Mouse (Mus musculus): ENCODE data around the gene Atp9a.

DNA sequence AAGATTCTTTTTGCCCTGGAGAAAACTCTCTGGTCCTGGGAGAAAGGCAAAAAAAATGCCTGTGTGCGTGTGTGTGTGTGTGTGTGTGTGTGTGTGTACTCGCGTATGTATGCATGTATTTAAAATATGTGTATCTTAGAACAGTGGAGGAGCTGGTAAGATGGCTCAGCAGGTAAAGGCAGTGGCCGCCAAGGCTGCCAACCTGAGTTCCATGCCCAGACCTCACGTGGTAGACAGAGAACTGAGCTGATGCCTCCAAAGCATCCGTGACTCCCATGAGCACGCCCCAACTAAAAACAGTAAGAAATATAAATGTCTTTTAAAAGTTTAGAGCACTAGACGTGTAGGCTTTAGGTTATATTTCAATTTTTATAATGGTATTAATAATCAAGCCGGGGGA is 70.5 kb downstream of the Atp9a start:
- TF ChIP-seq CTCF (IDR thresholded peaks at IDR 0.05; ENCODE audit: extremely low read depth, insufficient read depth, insufficient read length, insufficient replicate concordance) (no peak), POLR2A (IDR thresholded peaks at IDR 0.05; ENCODE audit: low read depth, low read length) (no peak)
